1 mouse cellular context compared by ENCODE assay signal in the genomic region with DNA sequence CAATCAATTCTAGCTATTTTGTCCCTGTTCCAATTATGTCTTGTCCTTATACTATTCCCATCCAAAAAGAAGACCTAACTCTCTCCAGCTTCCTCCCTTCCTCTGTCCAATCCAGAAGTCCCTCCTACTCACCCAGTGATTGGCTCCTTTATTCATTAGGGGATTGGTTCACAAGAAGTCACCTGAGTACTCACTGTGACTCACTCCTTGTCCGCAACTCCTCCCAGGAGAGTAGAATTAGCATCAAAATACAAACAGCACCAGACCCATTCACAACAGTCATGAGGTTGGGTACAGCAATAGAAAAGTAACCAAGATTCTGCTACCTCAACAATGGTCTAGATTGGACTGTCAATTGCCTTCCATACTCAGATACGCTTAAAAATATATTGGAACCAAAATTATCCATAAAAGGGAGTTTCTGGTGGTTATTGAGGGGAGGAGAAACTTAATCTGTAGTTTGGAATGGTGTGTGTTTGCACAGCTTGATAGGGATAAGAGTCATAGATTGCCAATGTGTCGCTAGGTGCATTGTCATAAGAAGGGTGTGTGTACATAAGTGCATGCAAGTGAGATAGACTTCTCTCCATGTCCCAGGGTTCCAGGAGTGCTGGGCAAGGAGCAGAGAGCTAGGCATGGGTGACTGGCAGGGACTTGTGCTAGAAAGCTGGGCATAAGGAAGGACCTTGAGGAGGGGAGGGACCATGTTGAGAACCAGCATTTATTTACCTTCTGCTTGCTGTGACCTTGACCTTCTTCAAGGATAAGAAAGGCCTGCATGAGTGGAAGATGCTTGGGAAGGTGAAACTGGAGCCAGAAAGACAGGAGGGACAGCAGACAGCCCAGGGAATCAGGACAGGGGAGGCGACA.
TF ChIP-seq lines count a peak whose summit lies in the region.

No protein-coding gene starts in this region.

TF ChIP-seq in ES-E14, 5 proteins besides CTCF, POLR2A, EP300 and RAD21 (continued from another document):
- no peak for TF ChIP-seq ZNF384 (IDR thresholded peaks at IDR 0.05; ENCODE audit: low read depth, low read length)
- TF ChIP-seq MAFK (IDR thresholded peaks at IDR 0.05; ENCODE audit: insufficient read depth, low read depth, low read length): no peak
- no peak for TF ChIP-seq HCFC1 (IDR thresholded peaks at IDR 0.05; ENCODE audit: borderline replicate concordance, insufficient read depth, low read length)
